Comparison of ENCODE assay signal across 33 mouse cellular contexts in the genomic region with DNA sequence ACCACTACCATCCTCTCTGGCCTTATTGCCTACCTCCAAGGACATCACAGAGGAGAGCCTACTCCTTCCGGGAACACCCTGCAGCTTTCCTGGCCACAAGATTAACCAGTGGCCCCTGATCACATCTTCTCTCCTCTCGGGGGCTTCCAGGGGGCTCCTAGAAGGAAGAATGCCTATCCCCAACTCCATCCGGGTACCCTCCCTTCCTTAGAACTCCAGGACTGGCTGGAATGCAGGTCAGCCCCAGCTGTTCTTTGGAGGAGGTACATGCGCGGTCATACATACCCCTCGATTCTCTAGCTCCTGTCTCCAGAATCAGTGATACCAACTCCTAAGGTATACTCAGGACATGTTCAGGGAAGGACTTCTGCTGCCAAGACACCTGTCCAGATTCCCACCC. TPM values are rescaled to one million over a fixed set of nuclear protein-coding genes. Genes with fewer than 3 reads are reported as not detected.
A peak's percentile ranks its signal among the peaks of the same experiment; 100 is the strongest.
DNase-seq lines count a peak whose midpoint lies in the region; ATAC-seq and TF ChIP-seq lines count a peak whose summit lies in the region.
"Had no signal": no experiment of that assay in that cellular context is flagged by ENCODE, and none has a peak within 500 bp of the region (broad histone marks: within the 10 kb centered on the region; RNA-seq: fewer than 3 reads in every experiment).

No protein-coding gene starts in this region.

- no peaks in the 10 kb centered on the region for H3K9me3 ChIP-seq in intestine, embryonic 14.5 days (ENCODE audit: control insufficient read depth, low read length)
- no peaks in the 10 kb centered on the region for H3K9me3 ChIP-seq in intestine, embryonic 16.5 days (ENCODE audit: control insufficient read depth, low read length)
- H3K9me3 ChIP-seq in neural tube, embryonic 15.5 days (replicated peaks): no peaks in the 10 kb centered on the region
- H3K9me3 ChIP-seq in limb, embryonic 11.5 days (ENCODE audit: control insufficient read depth, low read length): no peaks in the 10 kb centered on the region
- H3K9me3 ChIP-seq: embryonic facial prominence, embryonic 12.5 days; embryonic facial prominence, embryonic 15.5 days; forebrain, embryonic 13.5 days; heart, embryonic 13.5 days had no signal

- H3K4me2 ChIP-seq in intestine, embryonic 14.5 days (ENCODE audit: low read length): no peak overlapping the region
- no peak overlapping the region for H3K4me2 ChIP-seq in intestine, embryonic 16.5 days (ENCODE audit: low read depth, low read length)
- H3K4me2 ChIP-seq in neural tube, embryonic 15.5 days: no peak overlapping the region
- H3K4me2 ChIP-seq in limb, embryonic 11.5 days (ENCODE audit: low read depth, severe bottlenecking): no peak overlapping the region
- H3K4me2 ChIP-seq: embryonic facial prominence, embryonic 12.5 days; embryonic facial prominence, embryonic 15.5 days; forebrain, embryonic 13.5 days; heart, embryonic 13.5 days; hindbrain, embryonic 14.5 days had no signal

- no peak overlapping the region for H3K9ac ChIP-seq in intestine, embryonic 14.5 days (ENCODE audit: low read length)
- no peak overlapping the region for H3K9ac ChIP-seq in intestine, embryonic 16.5 days (ENCODE audit: low read depth, low read length)
- no peak overlapping the region for H3K9ac ChIP-seq in neural tube, embryonic 15.5 days (replicated peaks)
- H3K9ac ChIP-seq in limb, embryonic 11.5 days (ENCODE audit: low read length): no peak overlapping the region
- H3K9ac ChIP-seq: embryonic facial prominence, embryonic 12.5 days; embryonic facial prominence, embryonic 15.5 days; forebrain, embryonic 13.5 days; heart, embryonic 13.5 days; hindbrain, embryonic 14.5 days had no signal

- DNase-seq in gastrocnemius, adult 2 months: no peak
- no peak for DNase-seq in gastrocnemius, postnatal 36 days
- DNase-seq in intestine, embryonic 14.5 days (ENCODE audit: low spot score): peak; percentile 27
- DNase-seq in neural tube, embryonic 10.5 days (ENCODE audit: extremely low spot score, low spot score): peak; percentile 10
- DNase-seq in limb, embryonic 11.5 days (ENCODE audit: low spot score): peak; percentile 21
- DNase-seq in left cerebral cortex, adult 18-20 months (ENCODE audit: low spot score in 2 of 2): no peak
- DNase-seq: adrenal gland, adult 2 months; adrenal gland, postnatal 14 days; B cell, adult 2 months; cerebellum, adult 11 months; cerebellum, adult 2 months; cerebellum, adult 9-11 months; cerebellum, postnatal 25 days; heart, postnatal 14 days; heart, postnatal 4 days had no signal

- no peaks in the 10 kb centered on the region for H3K27me3 ChIP-seq in intestine, embryonic 14.5 days (replicated peaks; ENCODE audit: control insufficient read depth, insufficient read depth, low read length)
- H3K27me3 ChIP-seq in intestine, embryonic 16.5 days (replicated peaks; ENCODE audit: control insufficient read depth, insufficient read depth, low read length): no peaks in the 10 kb centered on the region
- H3K27me3 ChIP-seq in neural tube, embryonic 15.5 days (replicated peaks): no peaks in the 10 kb centered on the region
- H3K27me3 ChIP-seq in limb, embryonic 11.5 days (ENCODE audit: control insufficient read depth, insufficient read depth, low read length): no peaks in the 10 kb centered on the region
- H3K27me3 ChIP-seq: CH12.LX; embryonic facial prominence, embryonic 12.5 days; forebrain, embryonic 13.5 days had no signal

- intact Hi-C loops in gastrocnemius, adult 2 months (cut with DNase I): no loop called here
- intact Hi-C loops in gastrocnemius, postnatal 36 days (cut with DNase I): no loop called here

- H3K4me1 ChIP-seq in intestine, embryonic 14.5 days (replicated peaks; ENCODE audit: control insufficient read depth, insufficient read depth, low read length): 0 out of 2 replicates have a peak, but pooled peaks cover 5% of the 10 kb centered on the region
- H3K4me1 ChIP-seq in intestine, embryonic 16.5 days (ENCODE audit: control insufficient read depth, insufficient read depth, low read length): peaks cover 4% of the 10 kb centered on the region; the same call in 1 of the 2 replicates
- 0 out of 2 replicates have a peak, but pooled peaks cover 5% of the 10 kb centered on the region for H3K4me1 ChIP-seq in neural tube, embryonic 15.5 days
- H3K4me1 ChIP-seq in limb, embryonic 11.5 days (ENCODE audit: control insufficient read depth, insufficient read depth, low read length): peaks cover 70% of the 10 kb centered on the region
- H3K4me1 ChIP-seq: embryonic facial prominence, embryonic 15.5 days; forebrain, embryonic 13.5 days had no signal

- 84% methylated on average over 6 of the region's 6 CpGs for WGBS in intestine, embryonic 14.5 days
- WGBS in intestine, embryonic 16.5 days: 80% methylated on average over 6 of the region's 6 CpGs
- WGBS in neural tube, embryonic 15.5 days: 90% methylated on average over 6 of the region's 6 CpGs
- 85% methylated on average over 6 of the region's 6 CpGs for WGBS in limb, embryonic 11.5 days

- no peaks in the 10 kb centered on the region for H3K36me3 ChIP-seq in intestine, embryonic 14.5 days (ENCODE audit: control insufficient read depth, insufficient read depth, low read length)
- H3K36me3 ChIP-seq in intestine, embryonic 16.5 days (ENCODE audit: control insufficient read depth, insufficient read depth, low read length): no peaks in the 10 kb centered on the region
- no peaks in the 10 kb centered on the region for H3K36me3 ChIP-seq in neural tube, embryonic 15.5 days
- H3K36me3 ChIP-seq in limb, embryonic 11.5 days (ENCODE audit: control insufficient read depth, insufficient read depth, low read length): no peaks in the 10 kb centered on the region
- H3K36me3 ChIP-seq: embryonic facial prominence, embryonic 12.5 days; embryonic facial prominence, embryonic 15.5 days; G1E; heart, embryonic 13.5 days had no signal

- TF ChIP-seq CTCF in gastrocnemius, adult 2 months (IDR thresholded peaks at IDR 0.05): no peak

- no peak for ATAC-seq in intestine, embryonic 14.5 days (replicated peaks; ENCODE audit: low FRiP score, low TSS enrichment, low read depth)
- no peak for ATAC-seq in intestine, embryonic 16.5 days
- no peak for ATAC-seq in neural tube, embryonic 15.5 days (ENCODE audit: low FRiP score)
- ATAC-seq in limb, embryonic 11.5 days (ENCODE audit: insufficient number of reproducible peaks, low FRiP score, low TSS enrichment, low read depth): no peak
- ATAC-seq: forebrain, embryonic 13.5 days; forebrain, embryonic 16.5 days; hindbrain, postnatal 0 days; inflammation-experienced regulatory T-cells, adult 6 months had no signal

- H3K27ac ChIP-seq in gastrocnemius, adult 2 months: peak overlapping the region; percentile 67
- no peak overlapping the region for H3K27ac ChIP-seq in intestine, embryonic 14.5 days (ENCODE audit: low read depth)
- H3K27ac ChIP-seq in intestine, embryonic 16.5 days (ENCODE audit: low read length): no peak overlapping the region
- no peak overlapping the region for H3K27ac ChIP-seq in neural tube, embryonic 15.5 days (replicated peaks)
- H3K27ac ChIP-seq in limb, embryonic 11.5 days (replicated peaks; ENCODE audit: low read depth, low read length): peak overlapping the region; percentile 47
- H3K27ac ChIP-seq: embryonic facial prominence, embryonic 12.5 days; embryonic facial prominence, embryonic 15.5 days; forebrain, embryonic 13.5 days; heart, embryonic 13.5 days; hindbrain, embryonic 14.5 days; hindbrain, postnatal 0 days had no signal

- H3K4me3 ChIP-seq in gastrocnemius, adult 2 months: no peak overlapping the region
- no peak overlapping the region for H3K4me3 ChIP-seq in intestine, embryonic 14.5 days (ENCODE audit: low read depth, low read length)
- H3K4me3 ChIP-seq in intestine, embryonic 16.5 days (ENCODE audit: low read length): no peak overlapping the region
- no peak overlapping the region for H3K4me3 ChIP-seq in neural tube, embryonic 15.5 days (replicated peaks)
- no peak overlapping the region for H3K4me3 ChIP-seq in limb, embryonic 11.5 days (ENCODE audit: low read depth, low read length)
- H3K4me3 ChIP-seq: embryonic facial prominence, embryonic 12.5 days; embryonic facial prominence, embryonic 15.5 days; forebrain, embryonic 13.5 days; heart, embryonic 13.5 days had no signal

RNA-seq across cellular contexts. Expression of a gene that starts 37.4 kb away (rescaled TPM):
- not detected for total RNA-seq in gastrocnemius, adult 2 months (2021)
- not detected for total RNA-seq in gastrocnemius, postnatal 36 days (2021)
- polyA plus RNA-seq in intestine, embryonic 14.5 days (2014; fragmentation: Nextera tagmentation; extraction: Ambion mirVana): not detected in 2 replicates
- polyA plus RNA-seq in intestine, embryonic 16.5 days (2015; fragmentation: Nextera tagmentation; extraction: Ambion mirVana): not detected in 2 replicates
- polyA plus RNA-seq in neural tube, embryonic 15.5 days (2015; fragmentation: Nextera tagmentation; extraction: Ambion mirVana): not detected in 2 replicates
- not detected in 2 replicates for polyA plus RNA-seq in limb, embryonic 11.5 days (2014; fragmentation: Nextera tagmentation; extraction: Ambion mirVana)
- not detected for total RNA-seq in left cerebral cortex, adult 18-20 months (2021)
- total RNA-seq: adrenal gland, adult 2 months; adrenal gland, postnatal 14 days; adrenal gland, postnatal 4 days; CH12.LX; common myeloid progenitor, adult 5-6 weeks; G1E; gastrocnemius, adult 18-20 months; gastrocnemius, postnatal 14 days; heart, postnatal 14 days; heart, postnatal 4 days; hindbrain, postnatal 0 days had no signal
- polyA plus RNA-seq: adrenal gland, adult 2 months; cerebellum, adult 2 months; embryonic facial prominence, embryonic 12.5 days; embryonic facial prominence, embryonic 15.5 days; forebrain, embryonic 13.5 days; forebrain, embryonic 16.5 days; G1E; heart, embryonic 13.5 days; heart, embryonic 16.5 days; hindbrain, embryonic 11.5 days; hindbrain, embryonic 14.5 days; hindbrain, postnatal 0 days; inflammation-experienced regulatory T-cells, adult 6 months had no signal

Comparison
In these comparisons a context has a peak if more than half of its experiments do, and no peak if none do; other contexts are left out.
1. DNase-seq: peak in intestine, embryonic 14.5 days (single experiment), neural tube, embryonic 10.5 days (single experiment) and limb, embryonic 11.5 days (single experiment); none in gastrocnemius, adult 2 months (single experiment), gastrocnemius, postnatal 36 days (0 of 2) and left cerebral cortex, adult 18-20 months (0 of 2).
2. H3K27ac ChIP-seq: peak in gastrocnemius, adult 2 months (single experiment) and limb, embryonic 11.5 days (single experiment); none in intestine, embryonic 14.5 days (single experiment), intestine, embryonic 16.5 days (single experiment) and neural tube, embryonic 15.5 days (single experiment).